Comparison of ENCODE assay signal across 1 mouse cellular context in the genomic region with DNA sequence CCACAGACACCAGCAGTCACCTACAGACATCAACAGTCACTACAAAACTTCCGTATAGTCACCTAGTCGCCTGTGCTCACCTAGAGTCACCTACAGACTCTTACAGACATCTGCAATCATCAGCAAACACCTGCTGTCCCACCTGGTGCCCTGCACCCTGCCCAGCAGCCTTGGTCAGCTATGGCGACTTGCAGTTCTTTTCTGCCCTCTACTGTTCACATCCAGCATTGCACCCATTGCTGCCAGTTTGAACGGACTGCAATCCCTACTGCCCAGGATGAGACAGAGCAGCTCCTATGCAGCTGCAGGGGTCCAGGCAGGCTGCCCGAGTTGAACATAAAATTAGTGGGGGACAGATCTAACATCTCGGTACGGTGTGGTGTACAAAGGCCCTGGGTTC.
TF ChIP-seq lines count a peak whose summit lies in the region.

No protein-coding gene starts in this region.

TF ChIP-seq in C2C12, 6 proteins besides CTCF, POLR2A, EP300 and RAD21:
- TF ChIP-seq MYOD1 (IDR thresholded peaks at IDR 0.05; ENCODE audit: control insufficient read depth, insufficient read length, low read depth): no peak
- TF ChIP-seq MAX (IDR thresholded peaks at IDR 0.05): peak; percentile 32
- TF ChIP-seq MYOG (IDR thresholded peaks at IDR 0.05; ENCODE audit: control insufficient read depth, extremely low read depth, insufficient read length): no peak
- no peak for TF ChIP-seq USF1 (IDR thresholded peaks at IDR 0.05; ENCODE audit: low read depth)
TF ChIP-seq in C2C12: peak in this region for 1.
